21 mouse cellular contexts compared by ENCODE assay signal in the genomic region with DNA sequence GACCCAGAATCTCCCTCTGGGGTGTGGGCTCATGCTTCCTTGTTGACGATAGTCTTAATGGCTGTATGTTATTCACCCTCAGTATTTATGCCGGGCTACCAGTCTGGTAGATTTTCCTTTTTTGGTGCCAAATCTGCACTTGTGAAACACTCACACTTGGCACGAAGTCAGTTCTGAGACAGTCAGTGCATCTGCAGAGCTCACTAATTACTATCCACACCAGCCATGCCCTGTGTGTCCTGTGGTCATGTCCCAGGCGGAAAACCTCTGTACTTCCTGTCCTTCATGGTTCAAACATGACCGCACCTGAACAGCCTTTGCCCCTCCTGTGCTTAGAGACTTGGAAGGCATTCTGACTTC. TPM values are rescaled to one million over a fixed set of nuclear protein-coding genes. Genes with fewer than 3 reads are reported as not detected.
A peak's percentile ranks its signal among the peaks of the same experiment; 100 is the strongest.
DNase-seq lines count a peak whose midpoint lies in the region; ATAC-seq and TF ChIP-seq lines count a peak whose summit lies in the region.
"Had no signal": no experiment of that assay in that cellular context is flagged by ENCODE, and none has a peak within 500 bp of the region (broad histone marks: within the 10 kb centered on the region; RNA-seq: fewer than 3 reads in every experiment).

No protein-coding gene starts in this region.

- intact Hi-C loops in left cerebral cortex, adult 2 months (cut with DNase I), result no loop called here
- intact Hi-C loops in left cerebral cortex, postnatal 4 days (cut with DNase I), result no loop called here

- H3K27ac ChIP-seq in left cerebral cortex, adult 2 months, result 0 out of 2 replicates have a peak overlapping the region, but pooled peaks have one; percentile 15
- H3K27ac ChIP-seq: embryonic facial prominence, embryonic 15.5 days; forebrain, embryonic 10.5 days; heart, adult 2 months; heart, embryonic 15.5 days; hindbrain, embryonic 13.5 days; hindbrain, postnatal 0 days had no signal

- TF ChIP-seq CTCF in left cerebral cortex, adult 2 months (IDR thresholded peaks at IDR 0.05), result no peak
- no peak for TF ChIP-seq CTCF in brain, embryonic 14.5 days (IDR thresholded peaks at IDR 0.05; ENCODE audit: borderline replicate concordance, extremely low read depth, insufficient read depth, insufficient read length)

- no peak for TF ChIP-seq POLR2A in brain, embryonic 14.5 days (IDR thresholded peaks at IDR 0.05; ENCODE audit: borderline replicate concordance, extremely low read depth, insufficient read depth, insufficient read length, poor library complexity, severe bottlenecking)

- no peak overlapping the region for H3K4me3 ChIP-seq in left cerebral cortex, adult 2 months
- H3K4me3 ChIP-seq: embryonic facial prominence, embryonic 15.5 days; erythroblast, embryonic 14.5 days; forebrain, embryonic 10.5 days; heart, adult 2 months; heart, embryonic 15.5 days; hindbrain, embryonic 13.5 days had no signal

- no peak for ATAC-seq in granulocyte monocyte progenitor cell, adult 5-6 weeks (replicated peaks; ENCODE audit: poor library complexity, severe bottlenecking)
- ATAC-seq: forebrain, embryonic 16.5 days had no signal

- peak; percentile 24 to 48 for DNase-seq in cerebellum, postnatal 25 days
- DNase-seq in cerebellum, postnatal 4 days (ENCODE audit: low spot score in 2 of 2), result no peak
- DNase-seq in left cerebral cortex, adult 2 months (ENCODE audit: extremely low spot score in 1 of 2, low spot score in 2 of 2), result no peak
- no peak for DNase-seq in left cerebral cortex, postnatal 4 days
- peak; percentile 46 for DNase-seq in brain, embryonic 14.5 days (ENCODE audit: low read depth)
- DNase-seq: adrenal gland, adult 2 months; adrenal gland, postnatal 25 days; embryo, embryonic 11 days; gastrocnemius, postnatal 10 days; heart, adult 2 months; heart, postnatal 14 days had no signal

RNA-seq across cellular contexts. Expression of a gene that starts 23.6 kb away (rescaled TPM):
- 100 to 1,000 TPM; 247 to 282 TPM for total RNA-seq in left cerebral cortex, adult 2 months (2021)
- 100 to 1,000 TPM; 148 to 155 TPM for total RNA-seq in left cerebral cortex, postnatal 4 days (2021)
- 35.2 and 46.7 TPM in 2 replicates for polyA plus RNA-seq in brain, embryonic 14.5 days (2012; rRNA removed)
- total RNA-seq in granulocyte monocyte progenitor cell, adult 5-6 weeks (2014; fragmentation: Nextera tagmentation), result not detected in 2 replicates
- total RNA-seq in granulocyte monocyte progenitor cell, adult 5-6 weeks (2017), result not detected in 2 replicates
- total RNA-seq: common myeloid progenitor, adult 5-6 weeks; hematopoietic stem cell, adult 5-6 weeks had no signal
- polyA plus RNA-seq: erythroblast, embryonic 14.5 days had no signal

Comparison
In these comparisons a context has a peak if more than half of its experiments do, and no peak if none do; other contexts are left out.
1. DNase-seq: peak in cerebellum, postnatal 25 days (2 of 2) and brain, embryonic 14.5 days (single experiment); none in cerebellum, postnatal 4 days (0 of 2), left cerebral cortex, adult 2 months (0 of 2) and left cerebral cortex, postnatal 4 days (single experiment).
2. RNA of a gene that starts 23.6 kb away (total RNA-seq): 247 to 282 TPM in left cerebral cortex, adult 2 months and 148 to 155 TPM in left cerebral cortex, postnatal 4 days; not detected in granulocyte monocyte progenitor cell, adult 5-6 weeks; every median in the first group is over 100 times any median in the second.